Mouse (Mus musculus) myocyte (in vitro differentiated cells): Measurements from ENCODE around the gene Slc25a19.

Experiments
- CEBPB ChIP-seq: IDR thresholded peaks from 2 replicates; pipeline ENCODE4 v1.6.1; 2011; ENCODE audit warnings: mild to moderate bottlenecking, moderate library complexity; ENCODE audit not compliant: poor library complexity, insufficient read depth, severe bottlenecking
- E2F4 ChIP-seq: IDR thresholded peaks from one replicate; pipeline ENCODE4 v1.6.1; 2011; ENCODE audit warnings: mild to moderate bottlenecking, control low read depth, moderate library complexity; ENCODE audit not compliant: insufficient read depth
- MAX ChIP-seq: IDR thresholded peaks from one replicate; pipeline ENCODE4 v1.6.1; 2011; ENCODE audit warnings: low read depth, mild to moderate bottlenecking, control low read depth
- MYOD1 ChIP-seq, 3 experiments: IDR thresholded peaks; one replicate each; pipeline ENCODE4 v1.6.1; 2011; ENCODE audit warnings: control low read depth in 2 of 3, low read depth in 2 of 3, mild to moderate bottlenecking in 2 of 3, moderate library complexity in 1 of 3; ENCODE audit not compliant: insufficient read length in 2 of 3, control insufficient read depth in 1 of 3
- MYOG ChIP-seq, 3 experiments: IDR thresholded peaks; one replicate each; pipeline ENCODE4 v1.6.1; 2011; ENCODE audit warnings: control low read depth in 2 of 3, low read depth in 2 of 3, mild to moderate bottlenecking in 2 of 3; ENCODE audit not compliant: insufficient read length in 2 of 3, control insufficient read depth in 1 of 3, insufficient read depth in 1 of 3
- POLR2A ChIP-seq: IDR thresholded peaks from one replicate; pipeline ENCODE4 v1.6.1; 2011; ENCODE audit warnings: low read depth, mild to moderate bottlenecking, control low read depth, moderate library complexity; ENCODE audit not compliant: insufficient read length
- POLR2AphosphoS2 ChIP-seq: IDR thresholded peaks from one replicate; pipeline ENCODE4 v1.6.1; 2011; ENCODE audit warnings: low read depth, control low read depth; ENCODE audit not compliant: insufficient read length
- REST ChIP-seq: IDR thresholded peaks from one replicate; pipeline ENCODE4 v1.6.1; 2011; ENCODE audit warnings: mild to moderate bottlenecking, control low read depth, moderate library complexity; ENCODE audit not compliant: insufficient read depth, insufficient read length
- TCF12 ChIP-seq: IDR thresholded peaks from one replicate; pipeline ENCODE4 v1.6.1; 2011; ENCODE audit warnings: mild to moderate bottlenecking, control low read depth; ENCODE audit not compliant: poor library complexity, insufficient read depth, severe bottlenecking
- USF1 ChIP-seq: IDR thresholded peaks from one replicate; pipeline ENCODE4 v1.6.1; 2011; ENCODE audit warnings: low read depth, mild to moderate bottlenecking, control low read depth, moderate library complexity

DNA sequence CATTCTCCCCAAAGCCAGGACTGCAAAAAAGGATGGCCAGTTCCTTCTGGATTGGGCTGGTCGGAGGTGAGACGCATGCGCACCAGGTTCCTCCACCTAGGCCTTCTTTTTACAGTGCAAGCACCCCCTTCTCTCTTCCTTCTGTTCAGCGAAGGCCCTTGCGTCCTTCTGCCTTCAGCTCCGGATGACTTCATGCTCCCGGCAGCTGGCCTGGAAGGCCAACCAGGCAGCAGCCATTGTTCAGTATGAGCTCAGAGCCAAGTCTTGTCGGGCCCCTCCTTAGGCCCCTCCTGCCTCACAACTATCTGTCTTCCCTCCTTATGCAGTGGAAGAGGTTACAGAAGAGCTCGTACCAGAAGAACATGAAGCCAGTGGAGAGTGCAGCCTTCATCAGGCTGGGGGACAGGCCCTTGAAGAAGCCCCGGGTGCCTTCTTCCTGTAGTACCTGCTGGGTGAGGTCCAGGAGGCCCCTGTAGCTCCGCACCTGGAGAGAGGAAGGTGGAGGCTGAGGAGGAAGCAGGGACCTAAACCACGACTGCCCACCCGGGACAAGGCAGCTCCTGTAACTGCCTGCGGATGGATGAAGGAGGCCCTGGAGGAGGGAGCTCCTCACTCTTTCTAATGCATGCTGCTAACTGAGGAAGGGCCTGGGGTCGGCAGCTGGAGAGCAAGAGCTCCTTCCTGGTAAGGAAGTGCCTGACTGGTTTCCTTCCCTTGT is 12.8 kb downstream of the Slc25a19 start:
- TF ChIP-seq E2F4, result no peak
- TF ChIP-seq USF1, result no peak
- no peak for TF ChIP-seq POLR2A
- no peak for TF ChIP-seq MYOD1 (IDR thresholded peaks at IDR 0.05; ENCODE audit: control insufficient read depth in 1 of 3, insufficient read length in 2 of 3, low read depth in 2 of 3)
- TF ChIP-seq MAX, result no peak
- TF ChIP-seq TCF12, result no peak
- no peak for TF ChIP-seq CEBPB
- TF ChIP-seq MYOG (IDR thresholded peaks at IDR 0.05; ENCODE audit: control insufficient read depth in 1 of 3, insufficient read depth in 1 of 3, insufficient read length in 2 of 3, low read depth in 2 of 3), result no peak
- TF ChIP-seq REST, result no peak
- no peak for TF ChIP-seq POLR2AphosphoS2
